Mouse (Mus musculus) cerebellum, adult 8-10 months (tissue): ENCODE measurements around the gene Stxbp4.

Experiments used
- DNase-seq: peaks from one replicate; pipeline ENCODE4 v3.0.0; 2022

Gene Stxbp4

DNA sequence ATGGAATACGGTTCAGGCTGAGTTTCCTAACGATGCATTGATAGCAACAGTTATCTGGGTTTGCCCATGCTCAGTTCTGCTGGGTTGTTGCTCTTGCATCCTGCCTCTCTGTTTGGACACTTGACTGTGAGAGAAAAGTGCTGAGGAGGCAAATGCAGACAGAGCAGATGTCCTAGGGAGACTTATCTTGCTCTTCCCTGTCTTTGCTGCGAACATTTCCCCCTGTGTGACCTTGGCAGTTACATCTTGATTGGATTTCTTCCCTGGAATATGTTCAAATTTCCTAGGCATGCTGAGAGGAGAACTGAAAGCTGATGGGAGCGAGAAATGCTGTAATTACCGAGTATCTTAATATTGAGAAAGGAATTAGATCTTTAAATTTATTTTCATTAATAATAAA, 186.4 kb downstream of the Stxbp4 start:
- no peak for DNase-seq

DNA sequence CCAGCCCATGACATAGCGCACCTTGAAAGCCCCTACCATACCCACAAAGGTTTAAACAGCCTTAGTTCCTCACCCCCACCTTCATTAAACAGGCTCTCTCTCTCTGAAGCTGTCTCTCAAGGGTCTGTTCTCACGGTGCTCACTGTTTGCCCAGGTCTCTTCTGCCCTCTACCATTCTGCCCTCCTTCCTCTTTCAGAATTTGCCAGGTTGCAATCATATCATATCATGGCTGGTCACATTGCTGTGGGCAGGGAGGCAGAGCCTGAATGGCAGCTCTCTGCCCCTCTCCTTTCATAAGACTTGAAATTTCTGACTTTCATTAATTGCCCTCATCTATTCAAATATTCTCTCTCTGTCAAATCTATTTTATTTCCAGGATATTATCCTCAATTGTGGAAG, 195.4 kb downstream of the Stxbp4 start:
- no peak for DNase-seq

DNA sequence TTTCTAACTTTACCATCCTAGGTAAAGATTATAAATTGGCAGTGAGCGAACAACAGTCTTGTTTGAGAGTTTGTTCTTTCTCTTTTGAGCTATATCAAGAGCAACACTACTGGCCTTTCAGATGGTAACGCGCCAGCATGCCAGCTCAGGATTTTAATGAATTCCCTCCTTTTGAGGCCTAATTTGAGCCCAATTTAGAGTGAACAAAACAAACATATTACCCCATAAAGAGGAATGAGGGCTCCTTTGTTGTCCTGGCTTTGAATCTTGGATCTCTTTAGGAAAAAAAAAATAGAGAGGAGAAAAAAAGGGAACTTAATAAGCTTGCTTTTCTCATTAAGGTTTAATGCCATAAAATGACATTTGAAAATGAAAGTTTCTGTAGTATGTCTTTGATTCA, 197.0 kb downstream of the Stxbp4 start:
- DNase-seq = no peak

DNA sequence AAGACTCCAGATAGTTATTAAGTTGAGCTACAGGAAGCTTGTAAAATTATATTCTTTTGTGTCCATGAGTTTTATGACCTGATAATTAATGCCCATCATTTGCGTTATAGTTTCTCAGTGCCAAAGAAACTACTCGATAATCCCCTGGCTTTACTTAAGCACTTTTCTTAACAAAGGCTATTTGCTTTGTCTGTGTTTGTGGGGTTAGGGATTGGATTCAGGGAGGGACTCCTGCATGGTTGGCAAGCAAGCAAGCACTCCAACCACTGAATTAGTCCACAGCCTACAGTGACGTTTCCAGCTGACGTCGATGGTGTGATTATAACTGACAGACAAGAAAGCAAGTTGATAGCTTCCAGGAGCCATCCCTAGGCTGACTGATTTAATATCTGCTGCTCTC, 199.1 kb downstream of the Stxbp4 start:
- DNase-seq = no peak
